Mouse (Mus musculus): ENCODE measurements around the gene Stox2.

The Stox2 gene

DNA sequence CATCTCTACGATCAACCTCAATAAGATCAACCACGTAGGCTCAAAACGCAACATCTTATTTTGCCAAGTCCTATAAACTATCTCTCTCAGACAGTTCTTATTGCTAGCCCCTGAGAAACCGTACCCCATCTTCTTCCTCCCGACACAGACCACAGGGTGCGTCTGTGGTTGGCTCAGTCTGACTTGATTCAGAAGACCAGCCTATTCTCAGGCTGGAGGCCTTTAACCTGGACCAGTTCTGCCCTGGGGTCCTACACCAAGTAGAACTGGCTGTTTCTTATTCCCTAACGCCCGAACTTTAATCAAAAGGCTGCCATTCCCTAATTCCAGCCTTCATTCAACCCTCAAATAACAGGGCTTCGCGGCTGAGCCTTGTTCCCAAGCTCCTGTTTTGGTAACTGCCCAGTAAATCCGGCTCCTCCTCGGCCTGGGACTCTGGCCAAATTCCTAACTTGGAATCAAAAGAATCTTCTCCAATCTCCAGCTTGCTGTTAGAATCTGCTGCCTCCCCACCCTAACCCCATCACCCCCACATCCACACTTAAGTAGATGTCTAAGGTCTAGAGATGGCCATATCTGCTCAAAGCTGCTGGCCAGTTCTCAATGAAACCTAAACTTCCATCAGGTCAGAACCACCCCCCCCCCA lies 91.5 kb downstream of the Stox2 start:
- 55% methylated on average over 12 of the region's 12 CpGs for WGBS

DNA sequence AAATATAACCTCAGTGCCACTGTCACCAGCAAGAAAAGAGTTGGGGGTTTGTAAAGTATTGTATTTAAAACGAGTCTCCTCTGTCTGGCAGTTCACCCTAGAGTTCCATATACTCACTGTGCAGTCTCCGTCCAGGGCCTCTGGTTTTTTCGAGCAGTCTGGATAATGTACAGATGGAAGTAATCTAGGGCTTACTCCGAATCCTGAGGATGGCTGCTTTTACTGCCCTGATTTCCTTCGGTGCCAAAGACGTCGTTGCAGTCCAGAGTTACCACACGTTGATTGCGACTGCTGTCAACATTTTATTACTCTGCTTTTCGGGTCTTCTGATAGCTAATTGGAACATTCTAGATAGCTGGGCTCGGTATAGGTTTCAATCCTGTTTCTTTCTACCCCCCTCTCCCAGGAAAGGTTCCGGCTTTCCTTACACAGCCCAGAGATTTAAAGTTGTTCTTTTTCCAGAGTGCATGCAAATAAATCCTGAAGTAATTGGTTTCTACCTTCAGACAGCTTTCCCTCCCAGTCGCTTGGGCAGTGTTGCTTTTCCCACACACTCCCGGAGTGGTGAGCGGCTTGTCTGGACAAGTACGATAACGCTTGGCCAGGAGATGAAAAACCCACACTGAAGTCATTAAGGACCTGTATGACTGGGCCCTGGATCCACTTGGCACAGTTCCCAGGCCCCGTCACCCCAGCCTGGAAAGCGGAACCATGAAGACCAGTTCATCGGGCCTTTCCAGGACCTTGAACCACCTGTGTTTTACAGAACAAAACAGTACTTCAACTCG lies 94.1 kb downstream of the Stox2 start:
- 66% methylated on average over 21 of the region's 21 CpGs for WGBS

GRCm38 (mm10) chr8:47349082-47349481 lies 97.1 kb downstream of the Stox2 start:
- WGBS, result 45% methylated on average over 8 of the region's 8 CpGs

DNA sequence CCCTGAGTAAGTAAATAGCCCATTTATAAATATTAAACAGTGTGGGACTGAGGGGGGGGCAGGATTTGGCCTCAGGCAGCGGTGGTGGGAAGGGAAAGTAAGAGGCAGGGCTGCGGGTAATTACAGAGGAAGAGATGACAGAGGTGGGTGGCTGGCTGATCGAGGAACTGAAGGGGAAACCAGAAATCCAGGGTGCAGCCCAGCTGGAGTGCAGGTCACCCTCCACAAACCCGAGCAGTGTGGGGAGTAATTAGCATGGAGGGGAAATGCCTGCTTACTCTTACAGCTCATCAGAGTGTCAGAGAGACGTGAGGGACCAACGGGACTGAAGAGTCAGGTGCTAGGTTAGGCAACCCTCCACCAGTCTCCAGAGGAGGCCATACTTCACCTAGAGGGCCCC lies 98.4 kb downstream of the Stox2 start:
- WGBS, result 57% methylated on average over 6 of the region's 6 CpGs

GRCm38 (mm10) chr8:47345772-47346103 lies 100.4 kb downstream of the Stox2 start:
- WGBS, result 23% methylated on average over 9 of the region's 9 CpGs

GRCm38 (mm10) chr8:47345085-47345771 lies 100.9 kb downstream of the Stox2 start:
- 8% methylated on average over 15 of the region's 15 CpGs for WGBS

DNA sequence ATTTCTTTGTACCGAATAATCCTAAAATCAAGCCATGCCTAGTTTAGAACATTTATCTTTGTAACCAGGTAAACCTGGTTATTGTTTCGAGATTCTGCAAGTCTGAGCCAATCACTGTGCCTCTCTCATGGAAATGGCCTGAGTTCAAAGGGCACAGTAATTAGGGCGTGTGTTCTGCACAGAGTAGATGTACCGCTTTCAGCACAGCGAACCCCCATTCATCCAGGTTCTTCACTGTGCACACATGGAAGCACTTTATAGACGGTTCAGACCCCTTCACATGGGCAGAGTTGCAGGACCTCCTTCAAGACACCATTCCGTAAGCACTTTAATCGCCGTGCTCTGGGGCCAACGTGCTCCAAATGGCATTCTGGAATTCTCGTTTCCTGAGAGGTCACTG lies 104.7 kb downstream of the Stox2 start:
- WGBS, result 76% methylated on average over 11 of the region's 11 CpGs

GRCm38 (mm10) chr8:47338691-47339323 lies 107.4 kb downstream of the Stox2 start:
- 84% methylated on average over 3 of the region's 3 CpGs for WGBS

- WGBS, result 92% methylated on average over 12 of the region's 12 CpGs
These were observed 109.7 kb downstream of the Stox2 start for GRCm38 (mm10) chr8:47336433-47336832.

DNA sequence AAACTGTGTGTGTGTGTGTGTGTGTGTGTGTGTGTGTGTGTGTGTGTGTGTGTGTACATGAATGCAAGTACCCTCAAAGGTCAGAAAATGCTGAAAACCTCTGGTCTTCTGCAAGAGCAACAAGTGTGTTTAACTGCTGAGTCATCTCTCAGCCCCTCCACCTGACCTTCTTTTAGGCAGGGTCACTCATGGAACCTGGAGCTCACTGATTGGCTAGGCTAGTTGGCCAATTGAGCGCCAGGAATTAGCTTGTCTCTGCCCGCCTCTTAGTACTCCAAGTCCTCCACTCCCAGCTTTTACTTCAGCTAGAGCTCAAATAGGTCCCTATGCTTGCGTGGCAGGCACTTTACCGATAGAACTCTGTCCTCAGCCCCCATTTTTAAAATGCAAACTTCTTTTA lies 110.2 kb downstream of the Stox2 start:
- WGBS, result 87% methylated on average over 4 of the region's 4 CpGs

GRCm38 (mm10) chr8:47334223-47334757 lies 111.9 kb downstream of the Stox2 start:
- WGBS, result 20% methylated on average over 9 of the region's 9 CpGs

DNA sequence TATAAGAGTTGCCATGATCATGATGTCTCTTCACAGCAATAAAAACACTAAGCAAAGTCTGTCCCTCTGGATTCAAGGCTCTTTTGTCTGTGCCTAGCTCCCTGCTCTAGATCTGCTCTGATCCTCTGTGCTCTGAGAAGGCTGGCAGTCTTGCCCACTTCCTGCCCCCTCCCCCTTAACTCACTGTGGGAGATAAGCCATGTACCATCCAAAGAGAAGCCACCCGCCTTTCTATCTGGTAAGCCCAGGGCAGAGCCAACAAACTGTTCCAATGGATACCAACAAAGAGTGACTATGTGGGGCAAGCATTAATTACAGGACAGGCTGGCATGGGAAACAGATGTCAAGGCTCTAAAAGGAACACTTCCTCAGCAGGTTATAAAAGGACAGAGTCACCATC lies 113.2 kb downstream of the Stox2 start:
- 61% methylated on average over 1 of the region's 1 CpGs for WGBS

DNA sequence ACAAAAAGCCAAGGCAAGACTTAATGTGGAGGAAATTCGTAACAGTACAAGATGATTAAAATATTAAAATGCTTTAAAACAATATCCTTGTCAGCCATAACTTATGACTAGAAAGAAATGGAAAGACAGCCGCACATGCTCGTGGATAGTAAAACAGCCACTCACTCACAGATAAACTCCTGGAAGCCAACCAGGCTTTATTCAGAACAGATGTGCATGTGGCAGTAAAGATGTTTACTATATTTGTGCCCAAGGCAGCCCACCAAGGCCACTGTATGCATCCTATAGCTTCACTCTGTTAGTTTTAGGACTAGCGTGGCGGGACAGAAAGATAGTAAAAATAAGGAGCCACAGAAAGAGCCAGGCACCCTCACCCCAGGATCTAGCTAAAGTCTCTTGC lies 115.2 kb downstream of the Stox2 start:
- WGBS, result 95% methylated on average over 5 of the region's 5 CpGs

DNA sequence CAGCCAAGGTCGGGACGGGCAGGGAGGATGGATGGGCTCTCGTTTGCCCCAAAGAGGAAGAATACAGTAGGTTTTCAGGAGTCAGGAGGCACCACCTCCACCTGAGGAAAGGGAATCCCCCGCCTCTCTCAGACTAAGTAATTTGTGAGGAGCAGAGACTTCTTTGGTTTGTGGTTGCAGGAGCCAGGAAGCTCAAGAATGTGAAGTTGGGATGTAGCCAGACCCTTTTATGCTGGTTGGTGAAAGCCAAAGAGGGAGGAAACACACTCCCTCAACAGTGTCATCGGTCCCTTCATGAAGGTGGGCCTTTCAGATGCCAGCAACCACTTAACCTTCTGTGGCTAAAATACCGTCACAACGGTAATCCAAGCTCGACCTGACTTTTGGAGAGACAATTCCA lies 119.8 kb downstream of the Stox2 start:
- WGBS, result 68% methylated on average over 8 of the region's 8 CpGs

DNA sequence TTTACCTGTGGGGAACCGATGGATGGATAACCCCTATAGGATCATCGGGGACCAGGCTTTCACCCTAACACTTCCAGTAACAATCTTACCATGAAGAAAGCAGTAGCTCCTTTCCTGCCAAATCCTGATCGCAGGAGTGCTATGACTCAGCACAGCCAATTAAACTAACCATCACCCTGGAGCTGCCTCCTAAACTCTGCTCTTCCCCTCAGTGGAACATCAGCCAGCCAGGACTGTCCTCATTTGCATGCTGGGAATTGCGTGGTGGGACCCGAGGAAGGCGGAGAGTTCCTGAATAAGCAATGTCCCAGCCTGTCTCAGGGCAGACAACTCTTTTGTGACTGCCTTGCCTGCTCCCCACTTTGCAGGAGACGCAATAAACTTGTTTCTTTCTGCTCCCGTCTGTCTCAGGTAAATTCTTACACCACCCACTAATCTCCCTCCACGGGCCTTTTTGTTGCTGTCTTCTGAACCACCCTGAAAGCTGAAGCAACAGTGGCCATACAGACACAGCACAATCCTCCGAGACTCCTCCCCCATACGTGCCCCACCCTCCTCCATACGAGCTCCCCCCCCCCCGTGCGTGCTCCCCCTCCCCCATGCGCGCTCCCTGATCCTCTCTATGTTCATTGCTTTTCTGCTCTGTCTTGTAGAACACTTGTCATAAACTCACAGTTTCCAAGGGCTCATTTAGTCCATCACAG lies 121.9 kb downstream of the Stox2 start:
- 29% methylated on average over 16 of the region's 16 CpGs for WGBS

GRCm38 (mm10) chr8:47321282-47321681 lies 124.9 kb downstream of the Stox2 start:
- WGBS, result 70% methylated on average over 5 of the region's 5 CpGs

DNA sequence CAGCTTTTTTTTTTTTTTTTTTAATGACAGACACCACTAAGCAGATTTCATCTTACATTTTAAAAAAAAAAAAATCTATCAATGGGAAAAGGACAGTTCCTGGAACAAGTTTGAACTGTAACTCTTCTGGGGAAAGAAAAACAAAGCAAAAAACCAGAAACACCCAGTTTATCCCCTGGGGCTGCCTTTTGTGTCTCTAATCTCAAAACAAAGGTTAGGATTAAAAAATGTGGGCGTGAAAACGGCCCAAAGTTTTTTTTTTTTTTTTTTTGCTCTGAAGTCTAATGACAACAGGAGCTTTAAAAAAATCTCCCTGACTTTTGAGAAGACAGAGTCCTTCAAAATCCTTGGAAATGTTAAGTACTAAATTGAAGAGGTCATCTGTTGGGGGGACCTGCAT lies 125.5 kb downstream of the Stox2 start:
- WGBS, result 65% methylated on average over 2 of the region's 2 CpGs

DNA sequence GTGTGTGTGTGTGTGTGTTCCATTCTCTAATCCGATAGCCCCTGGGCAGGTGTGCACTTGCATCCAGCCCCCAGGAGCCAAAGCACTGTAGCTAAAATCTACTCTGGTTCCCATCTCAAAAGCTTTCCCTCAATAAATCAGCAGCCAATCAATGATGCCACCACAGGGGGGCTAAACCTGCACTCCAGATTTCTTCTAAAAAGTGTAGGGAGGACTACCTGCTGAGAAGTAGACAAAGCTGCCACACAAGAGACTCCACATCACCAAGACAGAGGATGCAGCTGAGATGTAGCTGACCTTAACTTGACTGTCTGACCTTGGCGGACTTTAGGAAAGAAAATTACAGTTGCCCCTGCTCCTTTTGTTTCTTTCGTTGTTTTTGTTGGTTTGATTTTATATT lies 127.7 kb downstream of the Stox2 start:
- 86% methylated on average over 3 of the region's 3 CpGs for WGBS

GRCm38 (mm10) chr8:47308176-47308575 lies 138.0 kb downstream of the Stox2 start:
- 94% methylated on average over 6 of the region's 6 CpGs for WGBS

DNA sequence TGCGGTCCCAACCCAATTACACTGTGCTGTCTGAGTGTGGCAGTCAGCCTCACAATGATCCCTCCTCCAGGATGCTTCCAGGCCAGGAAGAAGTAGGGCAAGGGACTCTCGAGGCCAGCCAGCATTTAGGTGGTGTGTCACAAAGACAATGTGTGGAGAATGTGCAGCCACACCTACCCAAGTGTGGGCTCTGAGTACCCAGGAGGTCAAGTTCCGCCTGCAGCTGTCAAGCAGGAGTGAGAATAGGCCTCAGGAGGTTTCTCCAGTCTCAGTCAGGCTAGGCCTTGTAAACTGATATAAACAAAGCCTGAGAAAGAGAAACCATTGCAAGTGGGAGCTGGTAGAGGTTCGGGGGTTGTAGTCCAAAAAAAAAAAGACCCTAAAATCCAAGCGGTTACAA lies 139.8 kb downstream of the Stox2 start:
- 79% methylated on average over 5 of the region's 5 CpGs for WGBS

GRCm38 (mm10) chr8:47305880-47306279 lies 140.3 kb downstream of the Stox2 start:
- WGBS, result 50% methylated on average over 5 of the region's 5 CpGs

DNA sequence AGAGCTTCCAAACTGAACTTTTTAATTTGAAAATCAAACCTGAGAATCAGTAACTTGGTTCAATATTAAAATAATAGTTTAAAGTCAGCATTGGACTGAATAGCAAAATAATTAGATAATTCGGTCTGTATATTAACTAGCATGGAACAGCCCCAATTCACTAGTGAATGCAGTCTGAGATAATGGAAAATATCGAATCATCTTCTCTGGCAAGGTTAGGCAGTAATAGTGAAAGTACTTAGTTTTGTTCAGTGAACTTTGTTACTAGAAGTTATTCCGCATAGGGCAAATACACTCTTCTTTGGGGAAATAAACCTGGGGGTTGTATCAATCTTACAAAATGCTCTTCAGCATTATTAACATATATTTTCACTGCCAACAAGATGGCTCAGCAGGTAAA lies 147.7 kb downstream of the Stox2 start:
- WGBS, result 96% methylated on average over 3 of the region's 3 CpGs

Measured in cerebral cortex, adult 2 months (tissue).